Mouse (Mus musculus) intestine, embryonic 15.5 days (tissue): ENCODE data around the gene Fam161b. TPM values are rescaled to one million over a fixed set of nuclear protein-coding genes. Genes with fewer than 3 reads are reported as not detected.

Source experiments
- ATAC-seq: fragments of 200-750 bp; cut with Nextera tagmentation; 2 replicates; pipeline ENCODE4 v1.8.0; 2017; ENCODE audit warnings: moderate TSS enrichment, moderate library complexity
- H3K27ac ChIP-seq: fragments of 300-500 bp; sonication (generic); 2 replicates; pipeline ENCODE4 v1.5.1; 2015; ENCODE audit warnings: mild to moderate bottlenecking, inconsistent platforms
- H3K27me3 ChIP-seq: fragments of 300-500 bp; sonication (generic); replicated peaks from 2 replicates; pipeline ENCODE4 v1.6.1; 2015; ENCODE audit warnings: inconsistent platforms
- H3K36me3 ChIP-seq: fragments of 300-500 bp; sonication (generic); 2 replicates; pipeline ENCODE4 v1.6.1; 2015; ENCODE audit warnings: inconsistent platforms
- H3K4me1 ChIP-seq: fragments of 300-500 bp; sonication (generic); replicated peaks from 2 replicates; pipeline ENCODE4 v1.6.1; 2015; ENCODE audit warnings: inconsistent platforms
- H3K4me2 ChIP-seq: fragments of 300-500 bp; sonication (generic); replicated peaks from 2 replicates; pipeline ENCODE4 v1.6.1; 2015; ENCODE audit warnings: mild to moderate bottlenecking, inconsistent platforms
- H3K4me3 ChIP-seq: fragments of 300-500 bp; sonication (generic); replicated peaks from 2 replicates; pipeline ENCODE4 v1.5.1; 2015; ENCODE audit warnings: inconsistent platforms
- H3K9ac ChIP-seq: fragments of 300-500 bp; sonication (generic); 2 replicates; pipeline ENCODE4 v1.6.1; 2015; ENCODE audit warnings: inconsistent platforms
- H3K9me3 ChIP-seq: fragments of 300-500 bp; sonication (generic); 2 replicates; pipeline ENCODE4 v1.6.1; 2016; ENCODE audit warnings: inconsistent platforms
- WGBS: fragments of 180-500 bp; shearing (Covaris S2); methylation state at CpG from one replicate; pipeline ENCODE4 v1.1.7; 2015; 5-methylcytosine and 5-hydroxymethylcytosine counted together
- polyA plus RNA-seq: library from polyadenylated mRNA; unstranded; fragments of >200 nt; fragmentation: Nextera tagmentation; extraction: Ambion mirVana; gene quantifications from 2 replicates; pipeline ENCODE4 v1.2.1, GENCODE M21; 2015

Fam161b gene
- polyA plus RNA-seq, 1 experiment from 2014 or later, result 2.6 TPM

DNA sequence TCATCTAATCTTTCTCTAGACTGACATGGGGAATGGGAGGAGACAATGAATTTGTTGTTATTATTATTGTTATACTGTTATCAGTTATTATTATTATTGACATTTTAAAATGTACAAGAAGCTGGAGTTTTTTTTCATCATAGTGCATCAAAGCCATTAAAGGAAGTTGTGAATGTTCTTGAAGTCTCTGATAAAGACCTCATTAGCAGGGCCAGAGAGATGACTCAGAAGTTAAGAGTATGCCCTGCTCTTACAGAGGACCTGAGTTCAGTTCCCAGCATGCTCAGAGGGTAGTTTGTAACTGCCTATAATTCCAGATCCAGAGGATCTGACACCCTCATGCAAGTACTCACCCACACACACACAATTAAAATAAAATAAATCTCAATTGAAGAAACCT, 36.1 kb upstream of the Fam161b start:
- Histone ChIP-seq H3K36me3 (no peaks in the 10 kb centered on the region), H3K4me3 (no peak overlapping the region), H3K9me3 (no peaks in the 10 kb centered on the region), H3K9ac (no peak overlapping the region), H3K27me3 (no peaks in the 10 kb centered on the region), H3K4me1 (0 out of 2 replicates have a peak, but pooled peaks cover 4% of the 10 kb centered on the region), H3K4me2 (no peak overlapping the region), H3K27ac (no peak overlapping the region)
- no peak for ATAC-seq

DNA sequence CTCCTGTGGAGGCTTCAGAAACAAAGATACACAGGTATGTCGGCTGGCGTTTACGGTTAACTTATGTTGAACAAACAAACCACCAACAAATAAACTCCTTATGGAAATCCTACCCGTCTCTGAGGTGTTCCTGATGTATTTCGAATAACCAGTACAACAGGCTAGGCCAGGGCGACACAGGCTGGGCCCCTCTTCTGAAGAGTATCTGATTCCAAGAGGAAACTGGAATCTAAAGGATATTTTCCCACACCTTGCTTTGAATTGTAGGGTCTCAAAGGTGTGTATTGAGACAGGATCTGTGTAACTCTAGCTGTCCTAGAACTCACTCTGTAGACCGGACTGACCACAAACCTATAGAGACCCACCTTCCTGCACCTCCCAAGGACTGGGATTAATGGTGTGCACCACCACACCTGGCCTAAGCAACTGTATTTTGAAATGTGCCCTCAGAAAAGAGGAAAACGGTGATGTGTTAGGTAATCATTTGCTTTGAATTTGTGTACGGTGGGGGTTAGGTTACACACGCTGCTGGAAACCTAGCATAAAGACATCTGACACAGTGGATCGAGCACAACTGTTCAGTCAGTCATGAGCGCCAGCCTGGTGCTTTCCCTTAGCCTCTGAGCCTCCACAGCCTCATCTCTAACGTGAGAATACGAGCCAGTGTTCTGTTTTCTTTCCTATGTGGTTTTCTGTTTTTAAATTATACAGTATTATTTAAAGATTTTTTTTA, 35.5 kb upstream of the Fam161b start:
- Histone ChIP-seq H3K4me2 (no peak overlapping the region), H3K36me3 (no peaks in the 10 kb centered on the region), H3K27me3 (no peaks in the 10 kb centered on the region), H3K9me3 (no peaks in the 10 kb centered on the region), H3K27ac (no peak overlapping the region), H3K9ac (no peak overlapping the region), H3K4me3 (no peak overlapping the region), H3K4me1 (0 out of 2 replicates have a peak, but pooled peaks cover 4% of the 10 kb centered on the region)
- 87% methylated on average over 14 of the region's 14 CpGs for WGBS
- ATAC-seq, result no peak

DNA sequence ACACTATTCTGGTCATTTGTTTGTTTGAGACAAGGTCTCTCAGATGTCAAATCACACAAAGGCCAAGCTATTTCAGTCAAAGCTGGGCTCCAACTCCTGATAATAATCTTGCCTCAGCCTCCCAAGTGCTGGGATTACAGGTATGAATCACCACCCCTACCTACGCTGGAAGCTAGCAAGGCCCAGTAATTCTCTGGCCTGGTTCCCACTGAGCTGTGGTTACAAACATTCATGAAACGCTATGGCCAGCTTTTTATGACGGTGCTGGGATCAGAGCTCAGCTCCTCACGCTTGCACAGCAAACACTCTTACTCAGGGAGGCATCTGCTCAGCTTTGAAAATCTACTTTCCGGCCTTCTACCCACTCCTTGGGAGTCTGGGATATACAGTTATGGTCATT, 32.2 kb upstream of the Fam161b start:
- no peak overlapping the region for H3K4me2 ChIP-seq
- ATAC-seq, result no peak
- H3K27ac ChIP-seq, result no peak overlapping the region
- no peaks in the 10 kb centered on the region for H3K36me3 ChIP-seq
- no peaks in the 10 kb centered on the region for H3K4me1 ChIP-seq
- H3K27me3 ChIP-seq, result no peaks in the 10 kb centered on the region
- no peaks in the 10 kb centered on the region for H3K9me3 ChIP-seq
- 79% methylated on average over 5 of the region's 5 CpGs for WGBS
- no peak overlapping the region for H3K4me3 ChIP-seq
- H3K9ac ChIP-seq, result no peak overlapping the region

DNA sequence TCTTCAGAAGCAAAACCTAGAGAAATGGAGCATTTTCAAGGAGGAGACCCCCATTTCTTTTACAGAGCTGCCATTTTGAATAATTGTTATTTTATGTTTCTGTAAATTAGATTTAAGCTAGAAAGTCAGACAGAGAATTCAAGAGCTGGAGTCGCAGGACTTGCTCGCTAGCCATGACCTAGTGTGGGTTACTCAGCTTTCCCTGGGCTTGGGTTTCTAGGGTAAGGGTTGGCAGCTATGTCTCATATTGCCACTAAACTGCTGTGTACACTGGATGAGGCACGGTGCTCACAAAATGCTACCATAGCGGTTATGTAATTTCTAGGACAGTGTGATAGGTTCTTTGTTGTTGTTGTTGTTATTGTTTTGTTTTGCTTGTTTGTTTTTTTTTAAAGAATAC, 31.0 kb upstream of the Fam161b start:
- H3K27ac ChIP-seq, result no peak overlapping the region
- no peaks in the 10 kb centered on the region for H3K4me1 ChIP-seq
- no peak overlapping the region for H3K4me2 ChIP-seq
- H3K27me3 ChIP-seq, result no peaks in the 10 kb centered on the region
- H3K9me3 ChIP-seq, result no peaks in the 10 kb centered on the region
- 93% methylated on average over 4 of the region's 4 CpGs for WGBS
- ATAC-seq, result no peak
- no peaks in the 10 kb centered on the region for H3K36me3 ChIP-seq
- H3K4me3 ChIP-seq, result no peak overlapping the region
- no peak overlapping the region for H3K9ac ChIP-seq

DNA sequence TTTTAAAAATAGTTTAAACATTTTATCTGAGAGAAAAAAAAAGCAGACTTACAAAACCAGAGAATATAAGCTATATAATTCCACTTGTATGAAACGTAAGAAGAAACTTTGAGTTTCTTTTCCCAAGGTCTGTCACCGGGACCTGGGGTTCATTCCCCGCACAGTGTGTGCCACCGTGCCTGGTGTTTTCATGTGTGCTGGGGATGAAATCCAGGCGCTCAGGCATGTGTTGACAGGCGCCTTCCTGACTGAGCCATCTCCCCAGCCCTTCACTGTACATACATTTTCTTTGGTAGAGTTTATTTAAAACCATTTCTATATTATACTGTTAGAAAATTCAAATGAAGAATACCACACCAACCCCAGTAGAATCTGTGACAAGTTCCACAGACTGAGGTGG, 28.7 kb upstream of the Fam161b start:
- H3K4me3 ChIP-seq, result no peak overlapping the region
- no peak for ATAC-seq
- no peaks in the 10 kb centered on the region for H3K4me1 ChIP-seq
- H3K4me2 ChIP-seq, result no peak overlapping the region
- 79% methylated on average over 6 of the region's 6 CpGs for WGBS
- H3K9me3 ChIP-seq, result no peaks in the 10 kb centered on the region
- no peak overlapping the region for H3K27ac ChIP-seq
- no peaks in the 10 kb centered on the region for H3K36me3 ChIP-seq
- H3K9ac ChIP-seq, result no peak overlapping the region
- H3K27me3 ChIP-seq, result no peaks in the 10 kb centered on the region

DNA sequence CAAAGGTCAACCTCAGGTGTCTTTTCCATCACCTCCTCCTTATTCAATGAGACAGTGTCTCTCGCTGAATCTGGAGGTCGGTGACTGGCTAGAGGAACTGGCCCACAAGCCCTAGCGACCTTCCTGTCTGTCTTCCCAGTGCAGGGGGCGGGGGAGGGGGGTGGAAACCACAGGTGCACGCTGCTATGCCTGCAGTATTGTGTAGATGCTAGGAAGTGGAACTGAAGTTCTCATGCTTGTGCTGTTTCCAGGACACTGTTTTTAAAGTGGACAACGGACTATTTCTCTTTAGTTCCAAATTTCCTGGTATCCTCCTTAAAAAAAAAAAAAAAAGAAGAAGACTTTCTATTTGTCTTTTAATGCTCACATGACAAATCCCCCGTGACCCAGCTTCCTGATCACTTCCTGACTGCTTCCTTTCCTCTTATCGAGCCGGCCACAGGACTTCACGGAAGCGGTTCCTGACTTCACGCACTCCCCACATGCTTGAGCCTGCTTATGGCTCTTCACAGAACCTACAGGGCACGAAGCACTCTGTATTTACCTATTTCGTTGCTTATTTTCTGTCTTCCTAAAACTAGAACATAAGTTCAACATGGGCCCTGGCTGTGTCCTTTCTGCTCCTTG, 27.3 kb upstream of the Fam161b start:
- WGBS, result 69% methylated on average over 14 of the region's 14 CpGs
- no peak for ATAC-seq
- H3K9ac ChIP-seq, result no peak overlapping the region
- no peaks in the 10 kb centered on the region for H3K36me3 ChIP-seq
- no peak overlapping the region for H3K27ac ChIP-seq
- no peaks in the 10 kb centered on the region for H3K27me3 ChIP-seq
- no peak overlapping the region for H3K4me3 ChIP-seq
- H3K9me3 ChIP-seq, result no peaks in the 10 kb centered on the region
- no peaks in the 10 kb centered on the region for H3K4me1 ChIP-seq
- H3K4me2 ChIP-seq, result no peak overlapping the region

DNA sequence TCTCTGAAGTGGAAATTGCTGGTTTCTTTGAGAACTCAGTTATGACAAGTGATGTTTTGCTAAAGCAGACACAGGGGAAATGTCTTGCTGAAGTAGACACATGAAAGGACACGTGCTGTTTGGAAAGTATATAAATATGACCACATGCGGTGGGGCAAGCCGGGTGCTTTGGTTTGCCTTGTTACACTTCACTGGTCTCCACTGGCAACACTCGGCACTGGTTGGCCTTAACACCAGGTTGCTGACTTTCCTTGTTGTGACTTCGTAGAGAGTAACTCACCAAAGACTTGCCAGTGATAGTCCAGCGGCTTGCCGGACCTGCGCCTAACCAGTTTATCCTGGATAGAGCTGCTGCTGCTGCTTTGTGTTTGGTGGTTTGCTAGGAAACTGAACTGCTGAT, 26.5 kb upstream of the Fam161b start:
- no peaks in the 10 kb centered on the region for H3K27me3 ChIP-seq
- no peak overlapping the region for H3K4me2 ChIP-seq
- H3K4me1 ChIP-seq, result no peaks in the 10 kb centered on the region
- no peak overlapping the region for H3K9ac ChIP-seq
- H3K9me3 ChIP-seq, result no peaks in the 10 kb centered on the region
- 89% methylated on average over 8 of the region's 8 CpGs for WGBS
- H3K36me3 ChIP-seq, result no peaks in the 10 kb centered on the region
- ATAC-seq, result no peak
- no peak overlapping the region for H3K4me3 ChIP-seq
- H3K27ac ChIP-seq, result no peak overlapping the region

DNA sequence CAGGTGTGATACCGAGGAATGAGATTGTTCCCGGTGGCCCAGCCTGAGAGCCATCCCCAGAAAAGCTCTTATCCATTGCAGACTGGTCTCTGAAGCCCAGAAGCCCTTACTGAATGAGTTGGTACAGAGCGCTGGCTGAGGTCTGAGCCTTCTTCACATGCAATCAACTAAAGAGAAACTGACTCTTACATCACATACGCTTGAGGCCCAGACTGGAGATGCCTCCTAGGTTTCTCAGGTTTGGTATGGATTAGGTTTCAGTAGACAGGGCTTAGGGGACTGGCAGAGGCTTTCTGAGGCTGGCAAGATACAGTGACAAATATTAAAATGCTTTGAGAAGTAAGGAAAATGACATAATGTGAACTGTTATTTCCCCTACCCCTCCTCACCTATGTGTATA, 23.8 kb upstream of the Fam161b start:
- WGBS, result 91% methylated on average over 4 of the region's 4 CpGs
- ATAC-seq, result no peak
- no peak overlapping the region for H3K27ac ChIP-seq

DNA sequence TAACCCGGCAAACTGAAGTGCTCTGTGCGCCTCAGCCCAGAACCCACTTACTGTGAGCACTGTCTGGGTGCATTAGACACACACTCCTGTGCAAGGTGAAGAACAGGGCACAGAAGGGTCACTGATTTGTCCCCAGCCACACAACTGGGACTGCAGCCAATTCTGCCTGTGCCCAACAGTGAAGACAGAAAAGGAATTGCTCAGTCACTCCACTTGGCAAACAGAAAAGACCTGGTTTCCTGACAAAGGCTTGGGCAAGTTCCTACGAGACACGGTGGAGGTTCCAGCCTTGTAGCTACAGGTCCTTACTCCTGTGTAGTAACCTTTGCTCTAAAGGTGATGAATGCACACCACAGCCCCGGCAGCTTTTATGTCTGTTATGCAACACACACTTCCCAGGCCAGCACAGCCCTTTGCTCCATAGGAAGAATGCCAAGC, 23.0 kb upstream of the Fam161b start:
- H3K27ac ChIP-seq, result no peak overlapping the region
- no peaks in the 10 kb centered on the region for H3K27me3 ChIP-seq
- no peaks in the 10 kb centered on the region for H3K9me3 ChIP-seq
- WGBS, result 62% methylated on average over 5 of the region's 5 CpGs
- ATAC-seq, result peak; percentile 86
- H3K4me1 ChIP-seq, result no peaks in the 10 kb centered on the region
- no peak overlapping the region for H3K4me2 ChIP-seq
- H3K9ac ChIP-seq, result no peak overlapping the region
- H3K36me3 ChIP-seq, result no peaks in the 10 kb centered on the region
- no peak overlapping the region for H3K4me3 ChIP-seq

More for the DNA sequence above, 23.8 kb upstream of the Fam161b start:
- Histone ChIP-seq H3K27me3 (no peaks in the 10 kb centered on the region), H3K36me3 (no peaks in the 10 kb centered on the region), H3K4me3 (no peak overlapping the region), H3K4me1 (no peaks in the 10 kb centered on the region), H3K9me3 (no peaks in the 10 kb centered on the region), H3K4me2 (no peak overlapping the region), H3K9ac (no peak overlapping the region)

DNA sequence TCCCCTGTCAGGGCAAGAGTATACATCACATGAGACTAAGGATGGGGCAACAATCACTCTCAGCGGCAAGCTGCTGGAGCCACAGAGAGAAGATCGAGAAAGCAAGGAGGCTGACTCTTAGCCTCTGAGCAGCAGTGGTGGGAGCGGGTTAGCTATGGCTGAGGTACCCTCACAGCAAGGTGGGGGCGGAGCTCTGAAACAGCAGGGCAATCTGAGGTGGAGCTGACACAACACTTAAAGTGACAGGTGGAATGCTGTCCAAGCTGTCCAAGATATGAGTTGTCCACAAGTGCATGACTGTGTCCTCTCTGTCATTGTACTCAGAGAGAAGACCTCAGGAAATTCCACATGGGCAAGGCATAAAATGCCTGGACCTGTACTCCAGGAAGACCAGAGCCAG, 20.7 kb upstream of the Fam161b start:
- no peak overlapping the region for H3K9ac ChIP-seq
- no peak overlapping the region for H3K4me2 ChIP-seq
- no peaks in the 10 kb centered on the region for H3K4me1 ChIP-seq
- ATAC-seq, result no peak
- WGBS, result 91% methylated on average over 4 of the region's 4 CpGs
- H3K27ac ChIP-seq, result no peak overlapping the region
- no peaks in the 10 kb centered on the region for H3K36me3 ChIP-seq
- no peaks in the 10 kb centered on the region for H3K27me3 ChIP-seq
- H3K9me3 ChIP-seq, result no peaks in the 10 kb centered on the region
- H3K4me3 ChIP-seq, result no peak overlapping the region

DNA sequence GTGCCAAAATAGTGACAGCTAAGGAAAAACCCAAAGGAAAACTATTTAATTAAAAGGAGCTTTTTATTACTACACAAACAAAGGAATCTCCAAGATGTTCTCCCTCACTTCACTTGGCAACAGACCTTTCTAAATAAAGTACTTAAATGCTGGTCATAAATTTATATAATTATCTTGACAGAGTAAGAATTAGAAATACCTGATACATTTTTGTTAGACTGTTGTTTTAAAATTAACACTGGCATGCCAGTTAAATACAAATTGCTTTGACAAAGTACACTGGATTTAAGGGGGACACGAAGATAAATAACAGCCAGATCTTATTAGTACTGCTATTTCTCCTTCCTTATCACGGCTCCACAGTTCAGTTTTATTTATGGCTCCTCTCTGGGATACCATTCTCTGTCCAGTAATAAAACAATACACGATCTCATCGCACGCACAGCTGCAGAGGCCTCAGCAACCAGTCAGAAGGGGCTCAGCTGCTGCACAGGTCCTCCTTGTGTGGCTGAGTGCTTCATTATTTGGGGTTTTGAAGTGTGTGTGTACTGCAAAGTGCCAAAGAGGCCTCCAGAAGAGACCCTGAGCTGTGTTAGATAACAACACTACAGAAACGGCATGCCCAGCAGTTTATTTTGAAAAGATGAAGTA, 12.3 kb upstream of the Fam161b start:
- peak; percentile 61; the same call in 1 of the 2 replicates for ATAC-seq
- peaks cover 26% of the 10 kb centered on the region for H3K36me3 ChIP-seq
- H3K9ac ChIP-seq, result no peak overlapping the region
- no peaks in the 10 kb centered on the region for H3K9me3 ChIP-seq
- no peak overlapping the region for H3K4me3 ChIP-seq
- no peak overlapping the region for H3K4me2 ChIP-seq
- no peaks in the 10 kb centered on the region for H3K4me1 ChIP-seq
- WGBS, result 49% methylated on average over 6 of the region's 6 CpGs
- no peak overlapping the region for H3K27ac ChIP-seq
- no peaks in the 10 kb centered on the region for H3K27me3 ChIP-seq

DNA sequence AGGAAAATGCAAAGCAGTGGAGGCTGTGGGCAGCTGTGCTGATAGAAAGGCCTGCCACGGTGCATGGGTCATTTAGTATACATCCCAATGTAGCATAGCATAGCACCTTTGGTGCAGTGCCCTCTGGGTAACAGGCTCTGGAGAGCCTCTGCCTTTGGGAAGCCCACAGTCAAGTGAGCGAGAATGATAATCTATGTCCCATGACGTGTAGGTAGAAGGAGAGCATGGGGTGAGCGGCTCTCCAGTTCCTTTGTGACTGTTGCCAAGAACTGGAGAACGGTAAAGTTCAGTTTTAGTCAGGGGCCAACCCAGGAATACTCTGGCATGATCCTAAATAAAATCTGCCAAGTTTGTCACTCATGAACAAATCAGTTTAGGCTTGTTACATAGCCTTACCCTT, 10.0 kb upstream of the Fam161b start:
- no peak for ATAC-seq
- WGBS, result 94% methylated on average over 5 of the region's 5 CpGs
- H3K4me2 ChIP-seq, result no peak overlapping the region
- no peak overlapping the region for H3K27ac ChIP-seq
- H3K4me3 ChIP-seq, result no peak overlapping the region
- H3K36me3 ChIP-seq, result peaks cover 29% of the 10 kb centered on the region
- no peaks in the 10 kb centered on the region for H3K9me3 ChIP-seq
- H3K27me3 ChIP-seq, result no peaks in the 10 kb centered on the region
- H3K4me1 ChIP-seq, result no peaks in the 10 kb centered on the region
- H3K9ac ChIP-seq, result no peak overlapping the region

DNA sequence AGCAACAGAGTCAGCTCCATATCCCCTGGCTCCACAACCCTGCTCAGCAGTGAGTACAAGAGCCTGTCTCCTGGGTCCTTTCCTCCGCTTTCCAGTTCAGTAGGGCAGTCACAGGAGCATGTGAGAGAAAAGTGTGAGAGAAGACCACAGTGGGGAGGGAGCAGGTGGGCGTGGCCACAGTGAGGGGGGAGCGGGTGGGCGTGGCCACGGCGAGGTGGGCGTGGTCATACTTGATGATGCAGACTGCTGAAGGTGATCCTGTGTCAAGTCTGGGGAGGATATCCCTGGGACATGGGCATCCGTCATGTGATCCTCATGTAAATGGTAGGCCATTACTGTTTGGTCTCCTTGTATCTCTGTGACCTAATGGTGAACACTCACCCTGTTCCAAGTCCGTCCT, 5.3 kb upstream of the Fam161b start:
- WGBS, result 68% methylated on average over 9 of the region's 9 CpGs
- Histone ChIP-seq H3K9me3 (no peaks in the 10 kb centered on the region), H3K36me3 (peaks cover 16% of the 10 kb centered on the region), H3K4me3 (no peak overlapping the region), H3K4me2 (no peak overlapping the region), H3K4me1 (peaks cover 6% of the 10 kb centered on the region), H3K27me3 (no peaks in the 10 kb centered on the region), H3K27ac (no peak overlapping the region), H3K9ac (no peak overlapping the region)
- ATAC-seq, result no peak
